Mouse (Mus musculus) kidney, adult 11 months (tissue): ENCODE measurements around the gene Kat6b.
"Not testable (repeated sequence)": the region's sequence is repeated elsewhere in the genome, so short reads cannot be mapped to it uniquely, and the experiment has no call there.

ENCODE experiments used
- DNase-seq: peaks from one replicate; pipeline ENCODE4 v3.0.0; 2022

Kat6b gene

GRCm38 (mm10) chr14:21670422-21671006 lies 189.3 kb downstream of the Kat6b start:
- DNase-seq: not testable (repeated sequence)

DNA sequence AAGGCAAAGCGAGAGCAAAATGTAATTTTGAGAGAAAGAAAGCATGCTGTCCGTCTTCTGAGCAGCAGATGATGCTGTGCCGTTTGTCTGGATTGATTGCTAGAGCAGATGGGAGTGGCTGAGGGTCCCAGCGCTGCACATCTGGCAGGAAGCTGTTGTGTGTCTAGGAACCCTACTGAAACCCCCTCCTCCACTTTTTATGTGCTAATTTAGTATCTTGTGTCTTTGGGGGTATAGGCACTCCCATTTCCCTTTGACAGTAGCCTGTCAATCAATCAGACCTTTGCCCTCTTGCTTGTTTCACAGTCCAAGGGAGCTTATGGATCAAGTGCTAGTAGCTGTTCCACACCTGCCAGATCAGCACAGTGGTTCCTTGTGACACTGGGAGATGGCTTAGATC lies 191.9 kb downstream of the Kat6b start:
- DNase-seq: no peak

GRCm38 (mm10) chr14:21674471-21674870 lies 193.2 kb downstream of the Kat6b start:
- DNase-seq: no peak

GRCm38 (mm10) chr14:21676223-21676622 lies 195.0 kb downstream of the Kat6b start:
- no peak for DNase-seq

- DNase-seq: peak; percentile 32
Measured at GRCm38 (mm10) chr14:21678509-21679285, 197.5 kb downstream of the Kat6b start.

DNA sequence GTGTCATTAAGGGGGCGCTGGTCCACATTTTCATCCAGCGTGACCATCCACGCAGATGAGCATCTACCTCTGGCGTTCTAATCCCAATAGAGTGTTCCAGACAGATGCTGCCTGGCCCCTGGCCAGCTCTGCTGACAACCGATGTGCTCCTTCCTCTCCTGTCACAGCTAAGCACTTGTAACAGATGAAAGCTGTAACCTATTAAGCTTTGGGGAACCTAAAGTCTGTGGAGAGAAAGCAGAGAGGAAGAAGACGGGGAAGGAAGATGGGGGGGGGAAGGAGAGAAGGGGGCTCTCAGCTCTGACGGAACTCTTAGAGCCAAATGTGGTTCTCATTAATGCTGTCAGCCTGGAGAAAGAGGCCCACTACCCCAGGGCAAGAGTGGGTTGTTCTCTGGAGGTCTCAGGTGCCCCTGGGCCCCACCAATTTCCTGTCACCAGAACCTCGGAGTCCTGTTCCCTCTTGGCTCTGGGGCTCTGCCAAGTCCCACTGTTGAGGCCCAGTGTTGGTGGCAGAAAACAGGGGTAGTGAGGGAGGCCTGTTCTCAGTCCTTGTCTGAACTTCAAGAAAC lies 198.5 kb downstream of the Kat6b start:
- no peak for DNase-seq

GRCm38 (mm10) chr14:21682681-21683129 lies 201.5 kb downstream of the Kat6b start:
- peak; percentile 68 for DNase-seq

GRCm38 (mm10) chr14:21683834-21684233 lies 202.6 kb downstream of the Kat6b start:
- DNase-seq: no peak

DNA sequence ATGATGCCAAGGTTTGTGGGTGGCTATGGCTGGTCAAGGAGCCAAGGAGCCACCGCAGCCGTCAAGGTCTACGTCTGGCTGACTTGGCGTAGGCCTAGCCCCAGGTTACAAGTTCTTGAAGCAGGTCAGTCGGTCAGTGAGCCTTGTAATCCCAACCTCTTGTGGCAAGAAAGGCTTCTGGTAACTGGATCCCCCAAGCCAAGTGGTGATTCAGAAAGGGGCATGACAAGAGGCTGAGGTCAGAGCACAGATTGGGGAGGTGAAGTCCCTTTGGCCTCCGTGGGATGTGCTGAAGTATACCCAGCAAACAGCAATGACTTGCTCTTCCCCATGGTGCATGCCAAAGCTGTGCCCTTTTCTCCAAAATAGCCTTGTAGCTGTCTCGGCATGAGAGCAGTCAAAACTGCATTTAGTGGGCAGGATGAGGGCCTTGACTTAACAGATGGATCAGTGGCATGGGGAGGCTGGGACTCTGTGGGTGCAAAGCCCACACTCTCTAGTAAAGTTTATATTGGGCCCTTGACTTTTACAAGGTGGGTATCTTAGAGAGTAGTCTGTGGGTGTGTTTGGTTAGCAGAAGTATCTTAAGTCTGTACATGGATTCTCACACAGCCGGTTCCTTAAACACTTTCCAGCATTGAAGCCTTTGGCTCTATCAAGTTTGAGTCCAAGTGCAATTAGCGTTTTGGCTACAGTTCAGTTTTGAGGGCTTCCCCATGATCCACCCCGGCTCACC lies 204.3 kb downstream of the Kat6b start:
- no peak for DNase-seq

DNA sequence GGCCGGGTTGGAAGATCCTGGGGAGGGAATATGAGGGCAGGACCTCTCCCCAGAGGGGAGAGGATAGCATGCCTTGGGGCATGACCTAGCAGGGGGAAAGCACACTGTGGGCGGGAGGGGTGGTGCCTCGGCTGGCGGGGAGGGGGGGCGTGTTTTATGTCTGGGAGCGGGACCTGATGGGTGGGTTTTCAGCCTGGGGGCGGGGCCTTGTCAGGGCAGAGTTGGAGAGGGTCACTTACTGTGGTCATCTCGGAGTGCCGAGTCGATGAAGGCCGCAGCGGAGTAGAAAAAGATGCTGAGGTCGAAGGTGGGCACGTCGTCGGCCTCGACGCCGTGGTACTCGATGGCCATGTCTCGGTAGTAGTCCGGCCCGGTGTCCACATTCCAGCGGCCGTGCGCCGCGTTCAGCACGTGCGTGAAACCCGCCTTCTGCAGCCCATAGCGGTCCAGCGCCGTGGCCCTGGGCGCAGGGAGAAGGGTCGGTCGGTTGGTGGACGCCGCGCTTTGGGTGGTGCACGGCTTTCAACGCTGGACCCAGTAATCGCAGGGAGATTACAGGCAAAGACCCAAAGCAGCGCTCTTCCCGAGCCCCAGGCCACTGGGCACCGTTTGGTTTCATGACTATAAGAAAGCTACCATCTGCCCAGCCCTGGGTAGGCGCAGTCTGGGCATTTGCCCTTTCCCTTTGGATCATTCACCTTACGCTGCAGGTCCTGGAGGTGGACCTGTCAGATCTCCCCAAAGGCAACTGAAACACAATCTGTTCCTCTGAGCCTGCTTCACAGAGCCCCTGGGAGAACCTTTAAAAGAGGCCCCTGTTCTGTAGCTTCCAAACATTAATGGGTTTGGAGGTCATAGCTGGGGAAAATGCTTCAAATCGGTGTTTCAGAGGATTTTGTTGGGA lies 205.4 kb downstream of the Kat6b start:
- DNase-seq: no peak

- DNase-seq: no peak
Measured at GRCm38 (mm10) chr14:21691070-21691469, 209.8 kb downstream of the Kat6b start.

- DNase-seq: no peak
Measured at GRCm38 (mm10) chr14:21695020-21695419, 213.8 kb downstream of the Kat6b start.

GRCm38 (mm10) chr14:21696186-21696830 lies 215.1 kb downstream of the Kat6b start:
- peak; percentile 66 for DNase-seq

DNA sequence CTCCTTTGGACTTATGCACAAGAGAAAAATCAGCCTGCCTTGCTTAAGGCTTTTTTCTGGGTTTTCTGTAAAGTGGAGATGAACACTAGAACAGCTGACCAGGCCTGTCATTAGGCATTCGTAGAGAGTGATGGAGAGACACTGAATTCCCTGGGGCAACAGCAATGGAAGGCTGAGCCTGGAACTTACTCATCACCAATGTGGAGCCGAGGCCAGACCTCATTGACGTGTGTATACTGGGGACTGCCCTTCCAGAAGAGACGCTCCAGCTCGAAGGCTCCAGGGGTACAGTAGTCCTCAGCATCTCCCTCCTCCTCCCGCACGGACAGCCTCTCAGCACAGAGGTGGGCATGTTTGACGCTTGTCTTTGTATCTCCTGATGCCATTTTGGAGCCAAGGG lies 221.5 kb downstream of the Kat6b start:
- no peak for DNase-seq

DNA sequence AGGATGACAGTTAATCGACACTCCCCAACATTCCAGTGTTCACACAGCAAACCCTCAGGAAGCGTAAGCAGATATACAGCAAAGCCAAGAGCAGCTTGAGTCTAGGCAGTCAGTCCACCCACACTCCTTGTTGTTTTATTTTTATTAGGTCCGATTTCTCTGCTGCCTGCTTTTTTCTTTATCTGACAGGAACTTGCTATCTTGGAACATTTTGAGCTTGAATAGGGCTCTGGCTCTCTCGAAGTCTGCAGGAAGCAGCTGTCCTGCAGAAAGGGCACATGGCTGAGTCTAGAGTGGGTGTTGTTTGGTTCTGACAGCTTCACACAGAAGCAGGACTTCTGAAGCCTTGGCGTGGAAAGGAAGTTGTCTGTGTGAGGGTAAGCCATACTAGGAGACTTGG lies 222.0 kb downstream of the Kat6b start:
- DNase-seq: no peak

- DNase-seq: no peak
Measured at GRCm38 (mm10) chr14:21705462-21705861, 224.2 kb downstream of the Kat6b start.

- no peak for DNase-seq
Measured at GRCm38 (mm10) chr14:21706759-21707571, 225.7 kb downstream of the Kat6b start.

DNA sequence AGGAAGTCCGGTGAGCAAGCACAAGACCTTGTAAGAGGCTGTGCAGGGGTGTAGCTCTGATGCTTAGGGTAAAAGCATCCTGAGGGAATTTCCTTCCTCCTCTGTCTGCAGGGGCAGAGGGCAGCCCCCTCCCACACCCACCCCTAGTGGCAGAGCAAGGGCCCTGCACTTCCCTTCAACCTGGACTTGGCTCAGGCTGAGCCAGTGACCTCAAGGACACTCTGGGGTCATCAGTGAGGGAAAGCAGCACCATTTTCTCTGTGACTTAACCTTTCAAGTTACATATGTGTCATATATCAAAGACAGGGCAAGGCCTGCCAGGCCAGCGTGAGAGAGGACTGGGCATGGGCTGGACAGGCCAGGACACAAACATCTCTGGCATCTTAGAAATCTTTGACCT lies 228.3 kb downstream of the Kat6b start:
- DNase-seq: no peak

GRCm38 (mm10) chr14:21711231-21711630 lies 230.0 kb downstream of the Kat6b start:
- no peak for DNase-seq

DNA sequence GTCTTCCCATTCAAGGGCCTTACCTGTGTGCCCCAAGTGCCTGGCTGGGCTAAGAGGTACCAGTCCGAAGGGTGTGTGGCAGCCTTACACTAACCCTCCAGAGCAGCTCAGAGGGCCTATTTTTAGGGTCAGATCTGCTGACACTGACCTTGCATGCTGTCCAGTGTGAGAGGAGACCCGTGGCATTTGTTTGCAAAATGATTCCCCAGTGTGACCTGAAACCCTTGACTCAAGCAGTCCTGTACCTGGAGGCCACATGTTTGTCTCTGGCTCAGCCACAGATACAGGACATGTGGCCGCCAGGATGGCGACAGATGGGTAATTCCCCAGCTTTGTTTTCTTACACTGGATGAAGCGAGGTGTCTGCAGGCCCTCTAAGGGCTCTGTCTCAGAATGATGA lies 233.3 kb downstream of the Kat6b start, which contains the start of gene Dupd1:
Gene Dupd1 (minus strand): TSS at position 91 of the 400 bp plus-strand sequence.
- no peak for DNase-seq
